Mouse (Mus musculus) bone marrow, adult 2 months (tissue): ENCODE results near the gene Atg2b.

Source experiments
- CTCF ChIP-seq: fragments of 200-500 bp; IDR thresholded peaks from 2 replicates; pipeline ENCODE4 v1.5.1; 2011; ENCODE audit warnings: low read length, control low read depth; ENCODE audit not compliant: control insufficient read depth, insufficient read depth
- POLR2A ChIP-seq: fragments of 200-500 bp; IDR thresholded peaks from 2 replicates; pipeline ENCODE4 v1.6.1; 2011; ENCODE audit warnings: low read depth, mild to moderate bottlenecking, control low read depth, low read length, borderline replicate concordance; ENCODE audit not compliant: control insufficient read depth

- TF ChIP-seq POLR2A = no peak
- no peak for TF ChIP-seq CTCF
Measured at GRCm38 (mm10) chr12:105593471-105593870, 91.5 kb downstream of the Atg2b start.
